Mouse (Mus musculus): ENCODE data around the gene Asb14. TPM values are rescaled to one million over a fixed set of nuclear protein-coding genes. Genes with fewer than 3 reads are reported as not detected.
"Not testable (repeated sequence)": the region's sequence is repeated elsewhere in the genome, so short reads cannot be mapped to it uniquely, and the experiment has no call there.

Asb14 gene
- total RNA-seq, 2 experiments from 2014 or later: 0.38 TPM; not detected in 1

GRCm38 (mm10) chr14:26934891-26935290, 40.5 kb downstream of the Asb14 start:
- no peak for DNase-seq (ENCODE audit: low spot score in 2 of 2)
- intact Hi-C loops (cut with DNase I): no loop called here

- intact Hi-C loops (cut with DNase I): no loop called here
- DNase-seq (ENCODE audit: low spot score in 2 of 2): no peak
Observed at GRCm38 (mm10) chr14:26935558-26935957, 41.2 kb downstream of the Asb14 start.

GRCm38 (mm10) chr14:26956139-26956538, 61.8 kb downstream of the Asb14 start:
- intact Hi-C loops (cut with DNase I): not testable (repeated sequence)

GRCm38 (mm10) chr14:26960518-26960917, 66.2 kb downstream of the Asb14 start:
- no peak for DNase-seq (ENCODE audit: low spot score in 2 of 2)
- intact Hi-C loops (cut with DNase I): no loop called here

More at GRCm38 (mm10) chr14:26956139-26956538, 61.8 kb downstream of the Asb14 start:
- not testable (repeated sequence) for DNase-seq (ENCODE audit: low spot score in 2 of 2)

Other genes starting within 250 kb of the Asb14 start
- gene Pde12, start 224.7 kb upstream of the Asb14 start, total RNA-seq (2021): 1 to 10 TPM; 8.5 to 9.2 TPM
- under 1 TPM; 0.15 to 0.17 TPM for gene Dnah12, start 201.3 kb upstream of the Asb14 start, total RNA-seq (2021)
- gene Appl1, start 76.7 kb downstream of the Asb14 start, total RNA-seq (2021): 10 to 100 TPM; 61.8 to 63.2 TPM
- gene Hesx1, start 99.9 kb downstream of the Asb14 start, total RNA-seq (2021): not detected
- gene Il17rd, start 144.4 kb downstream of the Asb14 start, total RNA-seq (2021): 1 to 10 TPM; 2.9 to 3.1 TPM
- gene Arhgef3, start 220.3 kb downstream of the Asb14 start, total RNA-seq (2021): 10 to 100 TPM; 50.4 to 50.5 TPM

All from left cerebral cortex, postnatal 14 days (tissue).